Mouse (Mus musculus) kidney, postnatal 4 days (tissue): ENCODE data around the gene 2810021J22Rik.
"Not testable (repeated sequence)": the region's sequence is repeated elsewhere in the genome, so short reads cannot be mapped to it uniquely, and the experiment has no call there.

Source experiments
- DNase-seq, 2 experiments: peaks; one replicate each; pipeline ENCODE4 v3.0.0; 2021; ENCODE audit warnings: mixed read lengths in 2 of 2

2810021J22Rik gene

DNA sequence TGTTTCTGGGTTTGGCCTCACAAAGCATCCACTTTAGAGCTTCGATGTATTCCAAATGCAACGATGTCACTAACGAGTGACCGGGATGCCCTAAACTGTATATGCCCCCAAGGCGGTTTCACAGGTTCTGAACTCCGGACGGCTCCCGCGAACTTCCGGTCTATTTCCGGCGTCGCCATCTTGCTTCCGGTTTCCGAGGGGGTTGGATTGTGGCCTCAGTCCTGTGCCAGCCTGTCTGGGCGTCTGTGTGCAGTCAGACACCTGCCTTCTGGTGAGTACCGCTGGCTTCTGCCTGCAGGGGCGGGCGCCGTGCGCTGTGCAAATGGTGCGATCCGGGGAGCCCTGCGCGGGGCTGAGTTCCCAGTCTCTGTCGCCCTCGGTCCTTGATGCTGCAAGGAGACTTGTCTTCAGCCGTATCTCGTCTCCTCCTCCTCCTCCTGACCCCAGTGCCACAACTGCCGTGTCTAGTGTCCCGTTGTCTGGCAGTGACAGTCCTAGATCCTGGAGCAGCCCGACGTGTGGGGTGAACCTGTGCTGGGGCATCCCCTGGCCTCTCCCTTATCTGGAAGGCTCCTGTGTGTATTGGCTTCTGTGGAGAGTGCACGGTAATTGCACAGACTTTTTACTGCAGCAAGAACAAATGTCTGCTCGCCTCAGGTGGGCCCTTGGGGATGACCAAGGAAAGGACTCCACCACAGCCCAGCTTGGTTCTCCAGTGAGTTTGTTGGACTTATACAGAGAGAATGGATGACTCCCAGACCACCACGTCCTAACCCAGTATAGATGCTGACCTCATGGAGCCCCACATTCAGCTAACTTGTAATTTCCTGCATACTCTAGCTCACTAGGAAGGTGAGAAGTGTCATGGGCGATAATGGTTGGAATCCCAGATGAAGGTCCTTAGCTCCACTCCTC, at the start of gene 2810021J22Rik:
2810021J22Rik (plus strand) TSS at position 178 of the 915 bp plus-strand sequence.
- DNase-seq, result peak; percentile 80 to 88

- not testable (repeated sequence) for DNase-seq
These were observed 38.1 kb upstream of the 2810021J22Rik start, which contains the start of gene Olfr312 for GRCm38 (mm10) chr11:58828937-58829336. TSS of gene Olfr312 (plus strand) at chr11:58829237.

- DNase-seq, result no peak
These were observed 37.3 kb upstream of the 2810021J22Rik start for GRCm38 (mm10) chr11:58829764-58830163.

- not testable (repeated sequence) for DNase-seq
These were observed 34.5 kb upstream of the 2810021J22Rik start for GRCm38 (mm10) chr11:58832541-58832940.

GRCm38 (mm10) chr11:58838951-58839350, 28.1 kb upstream of the 2810021J22Rik start, which contains the start of gene Olfr311:
TSS of gene Olfr311 (plus strand) at chr11:58839251.
- DNase-seq, result not testable (repeated sequence)

DNA sequence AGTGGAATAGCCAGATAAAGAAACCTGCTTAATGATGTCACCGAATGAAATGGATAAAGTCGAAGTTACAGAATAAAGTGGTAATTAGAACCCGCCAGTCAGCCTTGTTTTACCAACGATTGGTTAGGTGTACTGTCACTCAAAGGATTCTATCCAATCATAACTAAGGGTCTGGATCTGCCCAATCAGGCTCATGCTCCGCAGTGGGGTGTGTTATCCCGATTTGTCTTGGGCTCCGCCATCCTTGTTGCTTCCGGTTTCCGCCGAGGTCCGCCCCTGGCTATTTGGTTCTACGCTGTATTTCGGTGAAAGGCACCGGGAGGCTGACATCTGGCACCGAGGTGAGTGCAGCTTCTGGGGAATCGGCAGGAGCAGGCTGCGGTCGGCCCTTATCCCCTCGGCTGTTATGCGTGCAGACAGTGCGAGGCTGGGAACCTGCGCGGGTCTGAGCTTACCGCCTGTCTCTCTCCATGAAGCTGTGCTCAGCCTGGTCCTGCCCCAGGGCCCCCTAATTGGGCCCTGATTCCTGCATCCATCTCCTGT, 20.0 kb upstream of the 2810021J22Rik start, which contains the start of gene Gm12258:
Gm12258 (plus strand) TSS at position 240 of the 543 bp plus-strand sequence.
- peak; percentile 78 to 87 for DNase-seq

GRCm38 (mm10) chr11:58847636-58848035, 19.4 kb upstream of the 2810021J22Rik start:
- DNase-seq, result no peak

DNA sequence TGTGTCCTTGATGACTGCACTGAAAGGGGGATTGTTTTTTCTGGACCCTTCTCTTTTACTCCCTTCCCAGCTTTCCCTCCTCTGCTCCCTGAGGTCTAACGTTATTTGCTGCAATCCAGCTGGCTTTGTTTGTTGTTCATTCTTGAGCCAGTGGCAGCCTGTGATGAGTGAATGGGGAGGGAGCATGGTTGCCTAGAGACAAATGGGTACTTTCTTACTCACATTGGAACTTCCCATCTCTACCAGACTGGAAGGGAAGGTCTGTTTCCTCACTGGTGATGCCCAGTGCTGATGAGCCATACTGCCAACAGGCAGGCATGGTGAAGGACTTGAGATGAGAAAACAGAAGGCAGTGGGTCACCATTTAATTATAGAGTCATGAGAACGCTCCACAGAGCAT, 17.3 kb upstream of the 2810021J22Rik start:
- no peak for DNase-seq

- DNase-seq, result no peak
These were observed 6.3 kb upstream of the 2810021J22Rik start for GRCm38 (mm10) chr11:58860744-58861143.

- peak in 1 of 2 experiments; percentile 18 for DNase-seq
These were observed 926 bp downstream of the 2810021J22Rik start for GRCm38 (mm10) chr11:58867954-58868330.

DNA sequence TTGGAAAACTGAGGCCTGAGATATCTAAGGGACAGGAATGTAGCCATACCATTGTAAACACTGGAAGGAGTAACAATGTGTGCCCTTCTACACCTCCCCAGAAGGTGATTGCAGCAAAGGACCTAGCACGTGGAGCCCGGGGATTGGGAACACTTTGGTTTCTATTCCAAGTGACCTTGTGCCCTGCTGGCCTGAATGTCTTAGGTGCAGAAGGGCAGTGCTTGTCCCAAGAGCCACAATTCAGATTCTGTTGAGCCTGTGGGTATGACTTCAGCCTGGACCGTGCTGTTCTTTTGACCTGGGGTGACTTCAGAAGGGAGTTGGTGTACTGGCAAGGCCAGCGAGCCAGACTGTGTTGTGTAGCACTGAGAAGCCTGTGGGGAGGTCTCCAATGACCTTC, 3.9 kb downstream of the 2810021J22Rik start:
- DNase-seq, result no peak

DNA sequence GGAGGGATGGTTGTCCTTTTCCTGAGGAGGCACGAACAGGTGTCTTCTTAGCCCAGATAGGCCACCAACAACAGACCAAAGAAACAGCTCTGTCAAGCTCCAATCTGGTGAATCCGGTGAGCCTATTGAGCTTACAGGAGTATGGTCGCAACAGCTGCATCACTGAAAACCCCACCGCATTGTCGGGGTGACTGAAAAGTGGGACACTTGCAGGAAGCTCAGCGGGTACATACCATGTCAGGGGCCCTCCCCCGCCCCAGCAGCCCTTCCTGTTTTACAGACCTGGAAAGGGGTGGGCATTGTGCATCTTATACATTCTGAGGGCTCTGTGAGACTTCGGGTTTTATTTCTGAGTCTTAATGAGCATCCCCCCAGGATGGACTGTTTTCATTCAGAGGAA, 16.7 kb downstream of the 2810021J22Rik start:
- DNase-seq, result no peak

DNA sequence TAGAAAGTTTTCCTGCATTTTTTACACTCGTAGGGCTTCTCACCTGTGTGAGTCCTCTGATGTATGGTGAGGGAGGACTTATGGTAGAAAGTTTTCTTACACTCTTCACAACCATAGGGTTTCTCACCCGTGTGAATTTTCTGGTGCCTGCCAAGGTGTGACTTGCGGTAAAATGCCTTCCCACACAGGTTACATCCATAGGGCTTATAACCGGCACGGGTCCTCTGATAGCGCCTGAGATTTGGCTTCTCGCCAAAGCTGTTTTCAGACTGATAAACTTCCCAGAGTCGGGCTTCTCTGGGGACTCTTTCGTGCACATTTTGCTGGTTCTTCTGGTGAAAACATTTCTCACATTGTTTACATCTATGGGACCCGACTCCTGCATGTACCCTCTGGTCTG, 23.5 kb downstream of the 2810021J22Rik start:
- DNase-seq, result no peak

GRCm38 (mm10) chr11:58894456-58894855, 27.4 kb downstream of the 2810021J22Rik start:
- no peak for DNase-seq

DNA sequence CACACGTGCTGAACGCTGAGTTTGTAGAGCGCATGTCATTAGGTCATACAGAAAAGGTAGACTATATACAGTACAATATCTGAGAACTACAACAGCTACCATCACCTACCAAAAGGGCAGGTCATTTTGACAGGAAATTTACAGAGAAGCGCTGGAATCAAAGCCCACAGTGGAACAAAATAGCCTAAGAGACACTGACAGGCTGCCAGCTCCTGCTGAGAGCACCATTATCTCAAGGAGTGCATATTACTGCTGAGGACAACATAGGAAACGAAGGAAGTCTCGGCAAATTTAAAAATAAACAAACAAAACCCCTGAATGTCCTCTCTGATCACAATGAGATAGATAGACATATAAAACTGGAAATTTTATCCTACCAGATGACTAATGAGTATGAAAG, 30.5 kb downstream of the 2810021J22Rik start:
- no peak for DNase-seq

DNA sequence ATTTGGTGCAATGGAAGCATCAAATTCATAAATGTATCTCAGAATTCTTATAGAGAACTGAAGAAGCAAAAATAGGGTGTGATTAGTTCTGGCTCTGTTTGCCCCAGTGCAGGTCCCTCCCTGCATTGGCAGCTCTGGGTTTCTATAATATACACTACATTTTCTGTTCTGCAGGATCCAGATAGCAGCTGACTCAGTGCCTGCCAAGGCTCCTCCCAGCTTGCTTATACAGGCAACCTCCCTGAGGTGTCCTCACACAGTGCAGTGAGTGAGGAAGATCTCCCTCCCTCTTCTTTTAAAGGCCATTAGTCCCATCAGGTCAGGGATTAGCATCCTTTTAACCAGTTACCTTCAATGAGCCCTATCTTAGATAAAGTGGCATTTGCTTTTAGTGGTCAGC, 34.1 kb downstream of the 2810021J22Rik start:
- DNase-seq, result no peak

DNA sequence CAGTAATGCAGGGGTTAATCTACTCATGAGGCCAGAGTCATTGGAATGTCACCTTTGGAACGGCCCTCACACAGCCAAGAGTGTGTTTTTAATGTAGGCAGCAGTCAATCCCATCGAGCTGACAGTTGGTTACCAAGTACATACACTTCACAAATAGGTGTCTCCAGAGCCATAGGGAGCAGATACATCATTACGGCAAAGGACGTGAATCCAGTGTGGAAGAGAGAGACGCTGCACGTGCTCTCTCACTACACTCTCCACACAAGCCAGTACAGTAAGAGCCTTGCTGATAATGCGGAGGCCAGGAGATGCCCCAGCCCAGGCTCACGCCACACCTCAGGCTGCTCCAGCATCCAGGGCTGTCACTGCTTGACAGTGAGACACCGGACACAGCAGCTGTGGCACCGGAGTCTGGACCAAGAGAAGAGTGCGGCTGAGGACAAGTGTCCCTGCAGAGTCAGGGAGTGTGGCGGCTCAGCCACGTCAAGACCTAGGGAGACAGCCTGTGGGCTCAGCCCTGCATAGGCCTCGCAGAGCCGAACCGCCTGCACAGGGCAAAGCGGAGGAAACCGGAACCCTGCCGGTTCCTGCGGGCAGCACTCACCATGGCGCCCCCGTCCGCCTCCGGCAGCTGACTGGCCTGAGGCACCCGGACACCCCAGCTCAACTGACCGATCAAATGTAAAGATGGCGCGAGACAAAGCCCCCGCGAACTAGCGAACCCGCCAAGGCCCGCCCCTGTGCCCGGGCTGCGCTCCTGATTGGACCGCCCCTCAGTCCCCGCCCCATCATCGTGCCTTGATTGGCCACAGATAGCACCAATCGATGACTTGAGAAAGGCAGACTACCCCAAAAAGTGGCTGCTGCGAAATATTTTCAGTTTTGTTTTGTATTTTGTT, 36.7 kb downstream of the 2810021J22Rik start, which contains the start of gene Zfp39:
Zfp39 (minus strand) TSS at position 715 of the 899 bp plus-strand sequence.
- DNase-seq, result peak; percentile 97 to 98

GRCm38 (mm10) chr11:58904410-58904718, 37.3 kb downstream of the 2810021J22Rik start:
- no peak for DNase-seq

DNA sequence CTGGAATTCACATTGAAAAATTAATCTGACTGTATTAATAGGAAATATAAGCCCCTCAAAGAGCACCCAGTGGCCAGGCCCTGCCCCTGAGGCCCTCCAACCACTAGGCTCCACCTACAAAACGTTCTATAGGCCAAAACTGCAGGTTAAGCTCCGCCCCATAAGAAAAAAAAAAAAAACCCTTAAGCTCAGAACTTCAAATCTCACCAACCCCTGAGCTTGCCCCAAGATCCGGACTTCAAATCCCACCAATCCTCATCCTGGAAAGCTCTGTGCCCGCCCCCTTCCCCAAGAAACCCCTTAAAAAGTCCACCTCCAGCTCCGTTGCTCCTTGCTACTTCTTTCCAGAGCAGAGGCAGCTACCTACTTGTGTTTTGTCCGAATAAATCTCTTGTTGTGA, 37.8 kb downstream of the 2810021J22Rik start:
- DNase-seq, result peak; percentile 43 to 60

DNA sequence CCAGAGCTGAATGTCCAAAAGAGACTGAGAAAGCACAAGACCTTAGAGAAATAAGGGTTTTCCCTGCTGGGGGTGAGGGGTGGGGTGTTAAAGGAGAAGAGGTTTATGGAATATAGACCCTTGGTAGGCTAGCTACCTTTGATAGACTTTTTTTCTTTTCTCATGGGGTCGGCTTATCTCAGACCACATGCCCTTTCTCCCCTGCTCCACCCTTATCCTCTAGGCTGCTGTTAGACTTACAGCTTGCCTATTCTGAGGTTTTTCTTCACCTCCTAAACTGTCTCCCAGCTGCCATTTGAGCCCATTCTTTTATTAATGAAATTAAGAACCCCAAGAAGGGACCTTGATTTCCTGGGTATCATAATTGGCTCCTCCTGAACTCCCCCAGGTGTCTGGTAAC, 46.8 kb downstream of the 2810021J22Rik start:
- no peak for DNase-seq

DNA sequence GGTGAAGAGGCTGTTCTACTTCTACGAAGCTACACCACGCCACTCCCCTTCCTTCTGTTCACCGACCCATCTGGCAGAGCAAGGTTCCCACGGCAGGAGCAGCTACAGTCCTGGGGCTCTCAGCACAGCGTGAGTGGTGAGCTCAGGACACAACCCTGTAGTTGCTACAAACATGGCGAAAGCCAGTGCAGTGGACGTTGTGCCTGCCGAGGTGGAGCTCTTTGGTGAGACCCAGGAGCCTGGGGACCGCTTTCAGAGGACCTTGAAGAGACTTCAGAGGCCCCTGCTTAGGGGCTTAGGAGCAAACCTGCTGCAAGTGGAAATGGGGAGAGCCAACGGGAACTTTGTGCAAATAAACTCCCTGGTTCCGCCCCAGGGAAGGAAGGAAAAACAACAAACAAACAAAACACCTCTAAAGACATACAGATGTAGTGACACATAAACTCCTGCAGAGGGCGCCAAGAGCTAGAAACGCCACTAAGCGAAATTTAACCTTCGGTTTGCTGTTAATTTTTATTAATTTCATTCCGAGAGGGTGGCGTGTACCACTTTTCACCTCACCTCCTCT, 47.5 kb downstream of the 2810021J22Rik start:
- peak; percentile 49 to 59 for DNase-seq
